Comparison of ENCODE assay signal across 8 mouse cellular contexts in the genomic region with DNA sequence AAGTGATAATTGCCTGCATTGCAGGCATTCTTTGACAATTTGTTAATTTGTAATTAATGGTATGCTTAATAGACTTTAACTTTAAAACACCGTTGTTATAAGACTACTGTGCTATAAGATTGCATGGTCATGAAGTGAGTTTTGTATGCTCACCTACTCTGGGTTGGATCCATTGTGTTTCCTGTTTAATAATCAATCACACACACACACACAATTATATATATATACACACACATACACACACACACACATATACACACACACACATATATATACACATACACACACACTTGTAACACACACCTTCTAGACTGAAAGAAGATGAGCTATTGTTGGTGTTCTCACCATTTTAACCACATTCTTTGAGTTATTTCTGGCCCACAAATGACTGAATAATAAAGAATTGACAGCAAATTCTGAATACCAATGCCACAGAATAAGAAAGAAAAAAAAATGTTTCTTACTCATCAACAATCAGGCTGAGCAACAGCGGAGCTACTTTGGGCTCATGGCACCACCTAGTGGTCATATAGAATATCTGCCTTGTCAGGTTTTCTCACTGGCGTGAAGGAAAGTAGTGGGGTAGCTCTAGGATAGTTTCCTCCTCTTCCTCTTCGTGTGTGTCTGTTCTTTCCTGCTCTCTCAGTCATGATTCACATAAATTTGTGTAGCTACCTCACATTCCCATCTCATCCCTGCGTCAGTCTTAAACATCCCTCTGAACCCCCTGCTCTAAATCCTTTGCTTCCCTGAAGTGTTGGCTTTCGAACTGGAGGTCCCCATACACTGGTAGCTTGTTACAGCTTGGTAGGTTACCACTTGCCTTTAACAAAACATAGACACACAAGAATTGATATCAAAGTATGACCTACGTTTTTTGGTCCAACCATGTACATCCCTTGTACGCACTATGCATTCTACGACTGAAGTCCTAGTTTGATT. TPM values are rescaled to one million over a fixed set of nuclear protein-coding genes. Genes with fewer than 3 reads are reported as not detected.
DNase-seq lines count a peak whose midpoint lies in the region; ATAC-seq and TF ChIP-seq lines count a peak whose summit lies in the region.

No protein-coding gene starts in this region.

- peak; percentile 94 for TF ChIP-seq CTCF in layer of hippocampus, adult 2 months (conservative IDR thresholded peaks at IDR 0.05)

- ATAC-seq in neural tube, embryonic 13.5 days (ENCODE audit: low read depth): peak; percentile 71

- peaks cover 15% of the 10 kb centered on the region for H3K4me1 ChIP-seq in neural tube, embryonic 13.5 days (replicated peaks)

- H3K4me2 ChIP-seq in neural tube, embryonic 13.5 days: no peak overlapping the region

- H3K27ac ChIP-seq in layer of hippocampus, adult 2 months: no peak overlapping the region
- H3K27ac ChIP-seq in neural tube, embryonic 13.5 days (replicated peaks): no peak overlapping the region

- 49% methylated on average over 9 of the region's 9 CpGs for WGBS in neural tube, embryonic 13.5 days

- no peak overlapping the region for H3K4me3 ChIP-seq in layer of hippocampus, adult 2 months
- H3K4me3 ChIP-seq in neural tube, embryonic 13.5 days: no peak overlapping the region

- no peaks in the 10 kb centered on the region for H3K36me3 ChIP-seq in neural tube, embryonic 13.5 days

- no peaks in the 10 kb centered on the region for H3K9me3 ChIP-seq in neural tube, embryonic 13.5 days

- H3K9ac ChIP-seq in neural tube, embryonic 13.5 days: no peak overlapping the region

- intact Hi-C loops in left cerebral cortex, postnatal 4 days (cut with DNase I): loop anchor here (2.0 to 10.0 kb wide), 2 partner anchors 421 to 531 kb away; a partner anchor contains a TSS

- peaks cover 6% of the 10 kb centered on the region; the same call in 1 of the 2 replicates for H3K27me3 ChIP-seq in neural tube, embryonic 13.5 days

- DNase-seq in layer of hippocampus, adult 2 months (ENCODE audit: low spot score in 2 of 2): peak; percentile 64 to 75
- no peak for DNase-seq in layer of hippocampus, postnatal 25 days (ENCODE audit: extremely low spot score in 1 of 2, low spot score in 1 of 2)
- peak; percentile 49 for DNase-seq in ES-CJ7 (ENCODE audit: low read depth, low spot score)
- peak; percentile 28 for DNase-seq in c-Kit-positive CD71-positive TER-119-negative erythroid progenitor cells, embryonic 14.5 days (ENCODE audit: low read depth)
- peak; percentile 65 for DNase-seq in forelimb bud, embryonic 11.5 days (ENCODE audit: low read depth, low spot score)
- DNase-seq in left cerebral cortex, postnatal 4 days: peak; percentile 36
- no peak for DNase-seq in urinary bladder, adult 2 months (ENCODE audit: low spot score)

RNA-seq across cellular contexts. Expression of a gene that starts 18.9 kb away (rescaled TPM):
- total RNA-seq in layer of hippocampus, adult 2 months (2021): 100 to 1,000 TPM; 276 to 283 TPM
- 100 to 1,000 TPM; 317 to 338 TPM for total RNA-seq in layer of hippocampus, postnatal 25 days (2021)
- 100 to 1,000 TPM; 113 to 126 TPM for total RNA-seq in left cerebral cortex, postnatal 4 days (2021)
- polyA plus RNA-seq in neural tube, embryonic 13.5 days (2015; fragmentation: Nextera tagmentation; extraction: Ambion mirVana): 160 and 165 TPM in 2 replicates
- polyA plus RNA-seq in urinary bladder, adult 2 months (2012; rRNA removed): 43.0 and 47.3 TPM in 2 replicates

Comparison
In these comparisons a context has a peak if more than half of its experiments do, and no peak if none do; other contexts are left out.
1. DNase-seq: peak in layer of hippocampus, adult 2 months (2 of 2), ES-CJ7 (single experiment), c-Kit-positive CD71-positive TER-119-negative erythroid progenitor cells, embryonic 14.5 days (single experiment), forelimb bud, embryonic 11.5 days (single experiment) and left cerebral cortex, postnatal 4 days (single experiment); none in layer of hippocampus, postnatal 25 days (0 of 2) and urinary bladder, adult 2 months (single experiment).